Mouse (Mus musculus) ovary, postnatal 14 days (tissue): ENCODE data around the gene Ghdc.

Experiments
- DNase-seq: peaks from one replicate; pipeline ENCODE4 v3.0.0; 2022; ENCODE audit warnings: low spot score

Ghdc gene

DNA sequence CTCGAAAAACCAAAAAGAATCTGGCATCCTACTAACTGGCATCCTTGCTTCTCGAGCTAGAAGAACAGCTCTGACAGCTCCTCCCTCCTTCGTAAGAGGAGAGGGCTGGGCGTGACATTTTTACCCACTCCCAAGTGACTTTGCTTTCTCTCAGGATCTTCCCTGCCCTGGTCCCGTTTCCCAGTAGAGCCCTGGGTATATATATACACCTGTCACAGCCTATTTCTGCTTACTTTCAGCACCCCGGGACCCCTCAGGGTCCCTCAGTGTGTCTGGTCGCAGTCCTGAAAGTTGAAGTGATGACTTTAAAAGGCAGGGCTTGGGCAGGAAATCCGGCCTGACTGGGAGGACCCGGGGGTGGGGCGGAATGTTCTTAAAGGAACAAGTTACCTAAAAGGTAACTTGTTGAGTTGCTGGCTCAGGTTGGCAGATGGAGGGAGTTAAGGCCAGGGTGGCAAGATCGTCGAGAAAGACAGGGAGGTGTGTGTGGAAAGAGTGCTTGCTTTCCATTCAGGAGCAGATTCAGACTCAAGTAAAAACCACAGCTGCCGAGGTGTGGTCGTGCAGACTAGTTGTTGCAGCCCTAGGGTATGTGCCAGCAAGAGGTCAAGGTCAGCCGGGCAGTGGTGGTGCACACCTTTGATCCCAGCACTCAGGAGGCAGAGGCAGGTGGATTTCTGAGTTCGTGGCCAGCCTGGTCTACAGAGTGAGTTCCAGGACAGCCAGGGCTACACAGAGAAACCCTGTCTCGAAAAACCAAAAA, at the start of gene Ghdc:
Gene Ghdc (minus strand): TSS at position 312 of the 763 bp plus-strand sequence.
- peak; percentile 61 for DNase-seq

DNA sequence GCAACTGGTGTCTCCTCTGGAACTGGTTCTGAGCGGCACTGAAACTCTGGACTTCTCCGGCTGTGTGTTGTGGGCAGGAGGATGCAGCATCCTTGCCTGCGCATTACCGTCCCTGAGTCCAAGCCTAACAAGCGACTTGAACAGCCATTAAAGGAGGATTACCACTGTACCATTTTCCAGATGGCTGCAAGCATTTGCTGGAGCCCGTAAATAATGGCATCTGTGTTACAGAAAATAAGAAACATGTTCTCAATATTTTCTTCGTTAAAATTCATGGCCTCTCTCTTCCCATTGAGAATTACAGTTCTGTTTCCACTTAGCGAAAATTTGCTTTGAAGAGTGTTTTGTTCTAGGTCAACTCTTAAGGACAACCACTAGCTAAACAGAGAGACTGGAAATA, 49.3 kb upstream of the Ghdc start:
- DNase-seq, result no peak

DNA sequence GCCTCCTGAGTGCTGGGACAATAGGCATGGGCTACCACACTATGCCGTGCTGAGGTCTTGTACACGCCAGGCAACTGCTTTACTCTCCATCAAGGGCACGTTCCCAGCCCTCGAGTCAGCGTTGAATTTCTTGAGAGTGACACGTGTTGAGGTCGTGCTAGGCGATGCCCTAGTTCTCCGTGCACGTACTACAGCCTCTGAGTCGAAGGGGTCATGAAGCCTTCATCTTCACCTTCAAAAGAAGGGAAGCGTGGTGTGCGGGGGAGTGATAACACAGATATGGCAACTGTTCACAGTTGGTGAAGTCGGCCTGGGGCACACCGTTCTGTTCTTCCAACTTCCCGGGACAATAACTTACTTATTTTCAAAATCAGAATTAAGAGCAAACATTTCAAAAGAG, 48.9 kb upstream of the Ghdc start:
- no peak for DNase-seq

DNA sequence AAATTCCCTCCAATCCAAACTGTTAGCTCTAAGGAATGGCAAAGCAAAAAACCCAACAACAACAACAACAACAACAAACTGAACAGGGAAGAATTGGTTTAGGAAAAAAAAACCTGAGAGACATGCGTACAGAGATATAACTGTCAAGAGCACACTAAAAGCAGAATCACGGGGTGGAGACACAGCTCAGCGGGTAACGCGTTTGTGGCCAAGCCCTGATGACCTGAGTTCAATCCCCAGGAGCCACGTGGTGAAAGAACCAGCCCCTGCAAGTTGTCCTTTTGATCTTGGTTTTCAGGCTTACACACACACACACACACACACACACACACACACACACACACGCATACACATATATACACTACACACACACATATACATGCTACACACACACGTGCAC, 48.3 kb upstream of the Ghdc start:
- no peak for DNase-seq

DNA sequence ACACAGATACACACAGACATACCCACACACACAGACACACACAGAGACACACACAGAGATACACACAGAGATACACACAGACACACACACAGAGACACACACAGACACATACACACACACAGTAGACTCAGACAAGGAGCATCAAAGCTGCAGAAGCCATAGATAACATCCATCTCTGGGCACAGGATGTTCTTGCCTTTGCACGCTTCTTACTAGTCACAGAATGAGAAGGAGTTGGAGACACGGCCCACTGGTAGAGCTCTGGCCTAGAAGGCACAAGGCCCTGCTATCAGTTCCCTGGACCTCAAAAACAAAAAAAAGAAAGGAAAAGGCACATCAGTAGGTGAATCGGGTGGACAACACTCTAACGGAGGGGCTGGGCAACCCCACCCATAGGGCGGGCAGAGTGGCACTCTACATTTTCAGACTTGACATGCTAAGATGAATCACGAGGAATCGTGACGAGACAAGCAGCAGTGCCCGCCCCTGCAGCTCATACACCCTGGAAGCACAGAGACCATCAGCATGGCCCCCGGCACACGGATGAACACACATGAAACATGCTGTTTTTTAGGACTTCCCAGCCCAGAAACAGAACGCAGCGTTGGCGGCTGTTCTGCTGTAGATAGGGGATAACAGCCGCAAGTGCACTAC, 47.7 kb upstream of the Ghdc start:
- DNase-seq, result no peak

DNA sequence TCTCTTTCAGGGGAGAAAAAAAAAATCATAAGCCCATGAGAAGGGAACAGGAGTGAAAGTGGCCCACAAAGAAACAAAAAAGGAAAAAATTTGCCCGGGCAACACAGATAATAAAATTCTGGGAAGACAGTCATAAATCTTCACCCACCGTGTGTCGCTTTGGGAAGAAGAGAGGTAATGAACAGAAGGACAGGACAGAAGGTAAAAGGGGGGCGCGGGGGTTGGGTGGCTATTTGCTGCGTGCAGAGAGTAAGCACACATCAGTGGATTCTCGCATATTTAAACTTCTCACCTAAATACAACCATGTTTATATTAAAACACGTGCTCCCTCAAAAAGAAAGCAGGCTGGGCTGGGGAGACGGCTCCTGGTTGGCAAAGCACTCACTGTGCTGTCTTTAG, 46.6 kb upstream of the Ghdc start:
- DNase-seq, result no peak

DNA sequence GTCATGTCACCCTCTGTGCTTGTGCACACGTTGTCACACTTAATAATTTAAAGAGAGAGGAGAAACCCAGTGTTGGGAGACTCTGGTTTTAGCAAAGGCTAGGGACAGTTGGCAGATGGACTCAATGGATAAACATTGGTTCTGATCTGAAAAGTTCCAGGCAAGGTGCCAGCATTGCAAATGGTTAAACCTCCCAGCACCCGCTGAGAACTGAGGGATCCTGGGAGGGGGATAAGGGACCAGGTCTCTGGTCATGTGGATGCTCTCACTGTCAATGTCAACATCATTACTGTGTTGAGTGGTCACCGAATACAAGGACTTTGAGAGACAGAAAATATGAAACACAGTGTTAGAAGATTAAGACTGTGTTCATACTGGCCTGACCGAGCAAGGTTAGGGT, 46.0 kb upstream of the Ghdc start:
- DNase-seq, result no peak

DNA sequence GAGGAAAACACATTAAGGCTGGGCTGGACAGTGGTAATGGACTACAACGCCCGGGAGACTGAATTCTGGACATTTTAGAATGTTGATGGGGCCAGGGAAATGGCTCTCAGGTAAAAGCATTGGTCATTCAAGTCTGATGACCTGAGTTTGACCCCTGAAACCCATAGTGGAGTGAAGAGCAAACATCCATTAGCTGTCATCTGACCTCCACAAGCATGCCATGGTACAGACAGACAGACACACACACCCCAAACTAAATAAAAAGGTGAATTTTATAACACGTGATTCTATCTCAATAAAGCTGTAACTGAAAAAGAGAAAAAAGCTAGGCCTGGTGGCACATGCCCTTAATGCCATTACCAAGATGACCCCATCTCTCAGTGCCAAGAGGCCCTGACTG, 45.6 kb upstream of the Ghdc start:
- no peak for DNase-seq

DNA sequence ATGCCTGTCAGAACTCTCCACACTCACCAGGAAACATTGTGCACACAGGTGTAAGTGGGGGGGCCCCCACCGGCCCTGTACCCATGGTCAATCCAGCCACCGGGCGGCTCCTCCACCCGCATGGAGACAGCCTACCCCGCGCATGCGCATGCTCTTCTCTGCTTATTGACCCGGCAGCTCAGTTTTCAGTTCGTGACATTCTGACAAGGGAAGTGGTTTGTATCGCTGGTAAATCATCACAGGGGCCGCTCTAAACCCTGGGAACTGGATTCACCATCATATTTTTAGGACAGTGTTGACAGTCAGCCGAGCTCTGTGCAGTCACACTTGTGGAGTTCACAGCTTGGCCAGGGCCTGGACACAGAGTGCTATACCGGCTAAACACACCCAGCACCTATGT, 43.7 kb upstream of the Ghdc start:
- no peak for DNase-seq

DNA sequence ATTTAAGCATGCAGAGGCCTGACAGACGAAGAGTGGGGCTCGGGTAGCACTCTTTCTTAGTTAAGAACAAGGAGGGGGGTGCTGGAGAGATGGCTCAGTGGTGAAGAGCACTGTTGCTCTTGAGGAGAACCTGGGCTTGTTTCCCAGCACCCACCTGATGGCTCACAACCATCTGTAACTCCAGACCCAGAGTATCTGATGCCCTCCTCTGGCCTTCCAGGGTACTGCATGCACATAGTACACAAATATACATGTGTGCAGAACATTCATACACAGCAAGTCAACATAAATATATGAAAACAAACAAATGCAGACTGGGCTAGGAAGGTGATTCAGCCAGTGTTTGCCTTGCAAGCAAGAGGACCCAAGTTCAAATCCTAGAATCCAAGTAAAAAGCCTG, 40.4 kb upstream of the Ghdc start:
- no peak for DNase-seq

DNA sequence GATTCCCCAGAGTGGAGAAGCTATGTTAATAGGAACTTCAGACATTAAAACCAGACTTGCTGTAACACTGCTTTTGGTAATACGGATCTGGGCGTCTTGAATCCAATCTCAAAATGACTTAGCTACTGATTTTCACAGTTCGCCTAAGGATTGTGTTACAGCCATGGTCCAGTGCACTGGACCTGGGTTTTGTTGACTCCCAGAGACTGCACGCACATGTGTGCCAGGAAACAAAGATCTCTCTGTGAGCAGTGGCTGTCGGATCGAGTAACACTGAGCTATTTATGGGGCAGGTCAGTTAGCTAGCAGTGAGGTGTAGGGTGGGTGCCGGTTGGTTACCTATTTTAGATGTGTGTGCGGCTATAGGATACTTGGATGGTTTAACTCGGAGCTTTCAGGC, 39.8 kb upstream of the Ghdc start:
- DNase-seq, result no peak

DNA sequence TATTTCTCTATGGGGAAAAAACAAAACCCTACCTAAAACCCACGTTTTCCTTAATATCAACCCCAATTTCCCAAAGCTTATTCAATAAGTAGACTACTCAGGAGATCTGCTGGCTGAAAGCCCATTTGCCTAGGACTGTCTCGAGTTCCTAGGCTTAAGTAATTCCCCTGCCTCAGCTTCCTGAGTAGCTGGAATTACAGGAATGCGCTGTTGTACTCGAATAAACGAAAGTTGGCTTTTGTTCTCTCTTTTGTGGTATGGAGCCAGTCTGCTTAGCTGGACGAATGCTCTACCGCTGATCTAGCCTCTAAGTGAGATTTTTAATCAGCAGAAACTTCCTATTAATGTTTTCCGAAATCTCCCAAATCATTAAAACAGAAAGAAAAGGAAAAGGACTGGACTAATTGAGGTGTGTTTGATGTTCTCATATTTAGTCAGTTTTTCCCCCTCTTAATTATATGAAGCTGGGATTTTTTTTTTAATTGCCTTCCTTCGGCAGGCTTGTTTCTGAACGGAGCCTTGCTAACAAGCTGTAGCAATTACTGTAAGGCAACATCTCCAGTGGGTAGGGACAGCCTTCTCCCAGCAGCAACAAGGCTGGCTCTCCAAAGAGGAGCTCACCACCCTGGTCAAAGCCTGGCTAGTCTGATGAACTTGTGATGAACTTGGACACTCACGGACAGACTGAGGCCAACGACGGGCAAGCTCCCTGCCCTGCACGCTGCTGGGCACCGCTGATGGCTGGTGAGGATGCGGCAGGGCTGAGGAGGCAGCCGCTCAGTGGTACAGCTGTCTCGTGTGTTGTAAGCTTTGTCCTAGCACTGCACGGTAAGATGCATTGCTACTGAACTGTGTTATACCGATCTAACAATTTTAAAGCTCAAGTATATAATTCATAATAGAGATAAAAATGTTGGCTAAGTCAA, 35.9 kb upstream of the Ghdc start:
- no peak for DNase-seq

DNA sequence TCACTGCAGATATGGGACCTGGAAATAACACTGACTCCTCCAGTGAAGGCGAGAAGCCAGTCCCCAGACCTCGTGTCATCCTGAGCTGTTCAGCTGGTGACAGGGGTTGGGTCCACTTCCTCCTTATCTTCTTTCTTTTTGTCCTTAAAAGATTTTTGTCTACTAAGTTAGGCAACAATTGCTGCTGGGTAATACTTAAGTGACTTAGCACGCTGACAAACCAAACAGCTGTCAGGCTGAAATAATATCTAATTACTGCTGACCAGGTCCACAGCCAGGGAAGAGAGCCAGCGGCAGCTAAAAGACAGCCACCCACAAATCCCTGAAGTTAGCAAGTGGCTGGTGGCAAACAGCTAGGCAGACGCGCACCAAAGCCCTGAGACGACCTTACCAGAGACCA, 34.8 kb upstream of the Ghdc start:
- no peak for DNase-seq

DNA sequence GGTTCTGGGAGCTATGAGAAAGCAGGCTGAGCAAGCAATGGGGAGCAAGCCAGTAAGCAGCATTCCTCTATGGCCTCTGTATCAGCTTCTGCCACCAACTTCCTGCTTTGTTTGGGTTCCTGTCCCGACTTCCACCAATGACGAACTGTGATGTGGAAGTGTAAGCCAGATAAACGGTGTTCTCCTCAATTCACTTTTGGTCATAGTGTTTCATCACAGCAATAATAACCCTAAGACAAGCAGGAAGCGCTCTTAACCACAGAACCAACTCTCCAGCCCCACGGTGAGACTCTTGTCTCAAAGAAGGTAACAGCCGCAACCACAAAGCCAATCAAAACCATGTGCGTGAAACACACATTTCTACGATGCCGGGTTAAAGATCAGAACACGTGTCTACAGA, 33.7 kb upstream of the Ghdc start:
- no peak for DNase-seq

DNA sequence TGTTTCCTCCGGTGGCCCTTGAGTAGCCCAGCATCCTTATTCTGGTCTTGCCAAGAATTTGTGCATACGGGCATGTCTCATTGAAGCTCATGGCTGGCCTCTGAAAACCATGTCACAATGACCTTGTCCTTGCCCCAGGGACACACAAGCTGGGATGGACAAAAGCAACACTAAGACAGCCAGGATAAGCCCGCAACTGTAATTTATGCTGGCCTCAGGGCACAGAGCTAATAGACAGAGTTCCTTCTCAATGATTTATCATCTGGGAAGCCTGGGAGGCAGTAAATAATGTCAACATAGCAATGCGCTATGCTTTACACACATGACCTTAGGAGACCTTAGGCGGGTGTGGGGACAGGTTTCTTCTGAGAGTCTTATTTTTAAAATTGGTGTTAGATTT, 28.7 kb upstream of the Ghdc start:
- DNase-seq, result no peak

DNA sequence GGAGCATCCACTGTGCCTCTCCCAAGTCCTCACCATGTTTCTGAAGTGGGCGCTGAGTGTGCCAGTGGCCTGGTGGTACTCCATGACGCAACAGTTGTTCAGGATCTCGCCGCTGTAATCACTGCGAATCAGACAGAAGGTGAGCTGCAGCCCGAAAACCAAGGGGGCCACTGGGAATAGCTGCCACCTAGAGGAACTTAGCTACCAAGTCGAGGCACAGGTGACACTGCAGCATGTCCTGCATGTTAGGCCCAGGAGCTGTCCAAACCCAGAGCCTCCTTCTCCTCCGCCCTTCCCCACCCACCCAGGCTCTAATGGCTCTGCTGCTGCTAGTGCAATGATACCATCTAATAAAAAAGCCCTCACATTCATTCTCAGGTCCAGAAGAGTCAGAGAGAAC, 25.8 kb upstream of the Ghdc start:
- DNase-seq, result no peak

DNA sequence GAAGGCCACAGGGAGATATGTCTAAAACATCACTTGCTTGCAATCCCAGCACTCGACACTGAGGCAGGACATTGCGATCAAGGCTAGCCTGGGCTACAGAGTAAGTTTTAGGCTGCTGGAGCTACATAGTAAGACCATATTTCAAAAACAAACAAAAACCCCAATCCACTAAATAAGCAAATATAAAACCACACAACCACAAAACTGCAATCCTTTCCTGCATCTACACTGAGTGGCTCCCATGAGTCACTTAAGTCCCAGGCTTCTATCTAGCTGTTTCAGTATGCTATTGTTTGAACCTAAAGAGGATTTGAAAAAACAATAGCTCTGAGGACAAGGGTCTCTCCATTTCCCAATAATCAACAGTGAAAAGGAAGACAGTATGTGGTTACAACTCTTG, 24.6 kb upstream of the Ghdc start:
- DNase-seq, result no peak

DNA sequence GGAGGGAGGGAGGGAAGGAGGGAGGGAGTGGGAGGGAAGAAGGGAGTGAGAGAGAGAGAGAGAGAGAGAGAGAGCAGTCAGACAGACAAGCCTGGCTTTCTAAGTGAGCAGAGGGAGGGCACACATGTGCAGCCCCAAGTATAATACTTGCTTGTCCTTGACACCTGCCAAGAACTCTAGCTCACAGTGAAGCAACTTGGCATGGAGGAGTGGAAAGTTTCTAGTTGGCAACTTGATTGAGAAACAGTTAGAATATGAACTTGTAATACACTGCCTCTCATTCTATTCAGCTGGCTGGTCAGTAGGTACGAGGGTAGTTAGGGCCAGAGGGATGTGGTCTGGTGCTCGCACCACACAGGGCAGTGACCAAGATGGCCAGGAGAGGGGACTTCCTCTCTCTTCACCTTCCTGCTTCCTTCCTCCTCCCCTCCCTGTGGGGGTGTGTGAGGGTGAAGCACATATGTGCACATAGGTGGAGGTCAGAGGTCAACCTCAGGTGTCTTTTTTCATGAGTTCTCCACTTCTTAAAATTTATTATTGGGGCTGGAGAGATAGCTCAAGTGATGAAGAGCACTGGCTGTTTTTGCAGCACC, 20.8 kb upstream of the Ghdc start:
- no peak for DNase-seq

DNA sequence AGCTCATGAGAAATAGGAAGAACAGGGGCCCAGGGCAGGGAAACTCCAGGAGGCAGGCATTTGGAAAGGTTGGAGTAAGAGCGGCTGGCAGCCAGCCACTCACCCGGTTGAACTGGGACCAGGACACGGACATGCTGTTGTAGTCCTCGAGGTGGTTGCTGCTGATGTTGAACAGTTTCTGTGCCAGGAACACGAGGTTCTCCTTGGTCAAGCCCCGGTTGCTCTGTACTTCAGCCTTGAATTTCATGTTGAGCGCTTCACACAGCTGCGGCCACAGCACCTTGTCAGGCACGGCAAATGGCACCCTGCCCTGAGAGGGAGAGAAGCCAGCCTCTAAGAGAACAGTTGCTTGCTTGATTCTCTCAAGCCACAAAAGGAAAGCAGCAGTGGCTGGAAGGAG, 19.9 kb upstream of the Ghdc start:
- DNase-seq, result peak; percentile 28

DNA sequence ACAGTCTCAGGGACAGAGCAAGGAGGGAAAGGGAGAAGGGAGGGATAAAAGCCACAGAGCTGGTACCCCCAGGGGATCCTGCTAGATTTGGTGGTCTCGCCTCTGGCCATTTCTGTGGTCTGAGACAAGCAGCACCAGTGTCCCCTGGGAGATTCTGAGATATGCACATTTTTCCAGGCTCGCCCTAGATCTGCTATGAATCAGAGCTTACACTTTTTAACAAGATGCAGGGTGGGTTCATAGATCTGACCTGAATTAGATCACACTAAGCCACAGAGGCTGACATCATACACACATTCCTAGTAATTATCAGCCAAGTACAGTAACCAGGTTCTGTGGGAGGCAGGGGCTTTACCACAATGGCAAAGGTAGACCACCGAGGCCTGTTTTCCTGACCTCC, 18.9 kb upstream of the Ghdc start:
- no peak for DNase-seq

DNA sequence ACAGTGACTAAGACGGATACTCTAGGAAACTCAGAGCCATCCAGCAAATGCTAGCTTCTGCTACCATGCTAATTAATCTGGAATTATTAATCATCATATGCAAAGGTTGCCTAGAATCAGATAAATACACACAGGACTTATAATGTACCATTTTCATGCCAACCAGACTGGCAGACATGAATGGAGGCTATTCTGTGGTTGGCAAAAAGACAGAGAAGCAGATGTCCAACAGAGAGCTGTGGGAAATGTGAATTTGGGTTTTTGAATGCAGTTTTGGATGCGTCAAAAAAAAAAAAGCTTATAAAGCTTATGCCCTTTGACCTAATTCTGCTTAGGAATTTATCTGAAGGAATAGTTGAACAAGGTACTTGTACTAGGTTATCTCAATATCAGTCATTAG, 15.0 kb upstream of the Ghdc start:
- no peak for DNase-seq

DNA sequence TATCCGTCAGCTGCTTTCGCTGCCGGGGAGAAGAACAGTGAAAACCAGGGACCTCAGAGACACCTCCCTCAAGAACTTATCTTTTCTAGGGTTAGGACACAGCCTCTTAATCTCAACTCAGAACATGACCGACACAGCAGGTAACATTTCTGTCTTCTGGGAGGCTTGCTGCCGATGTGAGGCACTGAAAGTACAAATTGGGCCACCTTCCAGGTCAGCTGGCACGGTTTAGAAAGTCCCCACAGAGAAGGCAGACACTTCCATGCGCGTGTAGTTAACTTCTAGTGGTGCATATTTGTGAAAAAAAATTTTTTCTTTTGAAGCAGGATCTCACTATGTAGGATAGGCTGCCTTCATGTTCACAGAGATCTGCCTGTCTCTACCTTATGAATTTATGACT, 13.5 kb upstream of the Ghdc start:
- DNase-seq, result no peak

DNA sequence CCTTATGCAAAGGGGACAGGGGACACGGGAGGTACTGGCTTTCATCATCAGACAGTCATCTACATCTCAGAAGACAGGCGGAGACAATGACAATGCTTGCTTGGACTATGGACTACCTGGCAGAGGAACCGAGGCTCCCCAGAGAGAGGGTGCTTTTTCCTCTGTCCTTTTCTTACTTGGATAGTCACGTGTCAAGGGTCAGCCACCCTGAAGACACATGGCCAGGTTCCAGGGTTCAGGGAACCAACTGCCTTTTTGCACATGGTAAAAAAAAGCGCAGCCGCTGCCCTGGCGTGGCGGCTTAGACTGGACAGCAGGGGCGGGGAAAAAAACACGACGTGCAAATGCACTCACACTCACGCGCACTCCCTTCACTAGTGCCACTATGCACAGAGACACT, 11.8 kb upstream of the Ghdc start:
- DNase-seq, result no peak
